Mouse (Mus musculus): Measurements from ENCODE around the gene Spns1. TPM values are rescaled to one million over a fixed set of nuclear protein-coding genes. Genes with fewer than 3 reads are reported as not detected.

Gene Spns1
- polyA plus RNA-seq, 1 experiment, result 52.3 TPM

- Histone ChIP-seq H3K9me3 (replicated peaks; ENCODE audit: control insufficient read depth, insufficient read depth, low read length, poor library complexity, severe bottlenecking) (no peaks in the 10 kb centered on the region), H3K9ac (ENCODE audit: low read depth, poor library complexity, severe bottlenecking) (no peak overlapping the region), H3K36me3 (ENCODE audit: control insufficient read depth, insufficient read depth, low read length, poor library complexity, severe bottlenecking) (peaks cover 40% of the 10 kb centered on the region), H3K4me3 (ENCODE audit: low read depth, low read length) (no peak overlapping the region), H3K27me3 (ENCODE audit: control insufficient read depth, insufficient read depth, low read length, poor library complexity, severe bottlenecking) (no peaks in the 10 kb centered on the region), H3K4me1 (ENCODE audit: control insufficient read depth, insufficient read depth, low read length) (no peaks in the 10 kb centered on the region), H3K27ac (ENCODE audit: insufficient read depth, low read length) (no peak overlapping the region)
- TF ChIP-seq POLR2A (IDR thresholded peaks at IDR 0.05; ENCODE audit: insufficient read depth, low read length) (no peak), CTCF (IDR thresholded peaks at IDR 0.05; ENCODE audit: low read depth, low read length) (no peak)
These were observed 6.3 kb upstream of the Spns1 start for GRCm38 (mm10) chr7:126383565-126383964.

DNA sequence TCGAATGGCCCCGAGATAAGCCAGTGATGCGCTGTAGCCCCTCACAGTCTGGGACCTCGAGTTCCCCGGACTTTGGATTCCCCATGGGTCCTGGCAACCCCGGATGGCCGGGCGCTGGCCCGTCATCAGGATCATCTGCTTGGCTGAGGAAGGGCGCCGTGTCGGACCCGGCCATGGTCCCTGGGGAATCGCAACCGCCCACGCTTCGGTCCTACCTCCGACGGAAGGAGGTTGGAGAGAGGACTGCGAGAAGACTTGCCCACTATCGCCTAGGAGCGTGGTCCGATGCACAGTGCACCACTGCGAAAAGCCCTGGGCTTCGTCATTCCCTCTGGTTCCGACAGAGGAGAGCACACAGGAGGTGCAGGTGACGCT lies 360 bp downstream of the Spns1 start:
- Histone ChIP-seq H3K9ac (ENCODE audit: low read depth, poor library complexity, severe bottlenecking) (peak overlapping the region; percentile 62), H3K36me3 (ENCODE audit: control insufficient read depth, insufficient read depth, low read length, poor library complexity, severe bottlenecking) (peaks cover 4% of the 10 kb centered on the region), H3K27ac (ENCODE audit: insufficient read depth, low read length) (no peak overlapping the region), H3K27me3 (ENCODE audit: control insufficient read depth, insufficient read depth, low read length, poor library complexity, severe bottlenecking) (no peaks in the 10 kb centered on the region), H3K4me1 (ENCODE audit: control insufficient read depth, insufficient read depth, low read length) (no peaks in the 10 kb centered on the region), H3K9me3 (replicated peaks; ENCODE audit: control insufficient read depth, insufficient read depth, low read length, poor library complexity, severe bottlenecking) (no peaks in the 10 kb centered on the region), H3K4me3 (ENCODE audit: low read depth, low read length) (peak overlapping the region; percentile 94)
- TF ChIP-seq POLR2A (IDR thresholded peaks at IDR 0.05; ENCODE audit: insufficient read depth, low read length) (no peak), CTCF (IDR thresholded peaks at IDR 0.05; ENCODE audit: low read depth, low read length) (no peak), EP300 (IDR thresholded peaks at IDR 0.05; ENCODE audit: insufficient read depth, low read depth, low read length) (no peak)

DNA sequence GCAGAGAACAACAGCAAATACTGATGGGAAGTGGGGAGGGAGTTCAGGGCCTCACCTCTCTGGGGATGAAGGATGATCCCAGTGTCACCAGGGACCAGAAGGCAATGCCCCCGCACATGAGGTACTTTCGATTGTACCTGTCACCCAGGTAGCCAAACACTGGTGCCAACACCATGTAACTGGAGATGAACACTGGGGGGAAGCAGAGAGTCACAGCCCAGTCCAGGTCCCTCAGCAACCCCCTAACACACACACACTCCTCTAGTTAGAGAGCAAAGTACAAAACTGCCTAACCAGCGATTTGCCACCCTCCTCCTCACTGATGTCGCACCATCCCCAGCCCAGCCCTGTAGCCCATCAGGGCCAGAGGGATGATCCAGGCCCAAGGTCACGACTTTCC lies 2.2 kb downstream of the Spns1 start:
- Histone ChIP-seq H3K4me1 (ENCODE audit: control insufficient read depth, insufficient read depth, low read length) (no peaks in the 10 kb centered on the region), H3K9me3 (replicated peaks; ENCODE audit: control insufficient read depth, insufficient read depth, low read length, poor library complexity, severe bottlenecking) (no peaks in the 10 kb centered on the region), H3K27ac (ENCODE audit: insufficient read depth, low read length) (no peak overlapping the region), H3K36me3 (ENCODE audit: control insufficient read depth, insufficient read depth, low read length, poor library complexity, severe bottlenecking) (peaks cover 8% of the 10 kb centered on the region), H3K4me3 (ENCODE audit: low read depth, low read length) (no peak overlapping the region), H3K9ac (ENCODE audit: low read depth, poor library complexity, severe bottlenecking) (no peak overlapping the region), H3K27me3 (ENCODE audit: control insufficient read depth, insufficient read depth, low read length, poor library complexity, severe bottlenecking) (no peaks in the 10 kb centered on the region)
- TF ChIP-seq POLR2A (IDR thresholded peaks at IDR 0.05; ENCODE audit: insufficient read depth, low read length) (no peak), EP300 (IDR thresholded peaks at IDR 0.05; ENCODE audit: insufficient read depth, low read depth, low read length) (no peak), CTCF (IDR thresholded peaks at IDR 0.05; ENCODE audit: low read depth, low read length) (peak; percentile 41)

DNA sequence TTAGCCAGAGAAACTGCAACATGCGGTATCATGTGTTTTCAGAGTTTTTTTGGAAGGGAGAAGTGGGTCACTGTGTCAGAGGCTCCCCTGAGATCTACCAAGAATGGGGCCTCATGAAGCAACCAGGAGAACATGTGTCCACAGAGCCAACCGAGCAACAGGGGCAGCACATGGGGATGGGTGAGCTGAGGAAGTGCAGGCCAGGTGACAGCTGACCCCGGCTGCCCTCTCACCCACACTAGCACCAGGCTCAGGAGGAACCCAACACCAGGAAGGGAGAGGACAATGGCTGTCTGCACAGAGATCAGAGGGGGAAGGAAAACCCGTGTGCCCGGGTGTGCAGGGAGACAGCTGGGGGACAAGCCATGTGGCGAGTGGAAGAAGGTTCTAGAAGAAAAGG lies 2.7 kb downstream of the Spns1 start:
- no peak overlapping the region for H3K9ac ChIP-seq (ENCODE audit: low read depth, poor library complexity, severe bottlenecking)
- TF ChIP-seq EP300 (IDR thresholded peaks at IDR 0.05; ENCODE audit: insufficient read depth, low read depth, low read length), result no peak
- TF ChIP-seq POLR2A (IDR thresholded peaks at IDR 0.05; ENCODE audit: insufficient read depth, low read length), result no peak
- no peak for TF ChIP-seq CTCF (IDR thresholded peaks at IDR 0.05; ENCODE audit: low read depth, low read length)
- H3K27me3 ChIP-seq (ENCODE audit: control insufficient read depth, insufficient read depth, low read length, poor library complexity, severe bottlenecking), result no peaks in the 10 kb centered on the region
- no peak overlapping the region for H3K4me3 ChIP-seq (ENCODE audit: low read depth, low read length)
- H3K27ac ChIP-seq (ENCODE audit: insufficient read depth, low read length), result no peak overlapping the region
- H3K36me3 ChIP-seq (ENCODE audit: control insufficient read depth, insufficient read depth, low read length, poor library complexity, severe bottlenecking), result peaks cover 11% of the 10 kb centered on the region
- H3K4me1 ChIP-seq (ENCODE audit: control insufficient read depth, insufficient read depth, low read length), result no peaks in the 10 kb centered on the region
- no peaks in the 10 kb centered on the region for H3K9me3 ChIP-seq (replicated peaks; ENCODE audit: control insufficient read depth, insufficient read depth, low read length, poor library complexity, severe bottlenecking)

GRCm38 (mm10) chr7:126373007-126373406 lies 4.2 kb downstream of the Spns1 start:
- no peaks in the 10 kb centered on the region for H3K4me1 ChIP-seq (ENCODE audit: control insufficient read depth, insufficient read depth, low read length)
- no peak overlapping the region for H3K27ac ChIP-seq (ENCODE audit: insufficient read depth, low read length)
- H3K9me3 ChIP-seq (replicated peaks; ENCODE audit: control insufficient read depth, insufficient read depth, low read length, poor library complexity, severe bottlenecking), result no peaks in the 10 kb centered on the region
- peaks cover 11% of the 10 kb centered on the region for H3K36me3 ChIP-seq (ENCODE audit: control insufficient read depth, insufficient read depth, low read length, poor library complexity, severe bottlenecking)
- H3K9ac ChIP-seq (ENCODE audit: low read depth, poor library complexity, severe bottlenecking), result no peak overlapping the region
- TF ChIP-seq CTCF (IDR thresholded peaks at IDR 0.05; ENCODE audit: low read depth, low read length), result no peak
- TF ChIP-seq POLR2A (IDR thresholded peaks at IDR 0.05; ENCODE audit: insufficient read depth, low read length), result no peak
- no peak for TF ChIP-seq EP300 (IDR thresholded peaks at IDR 0.05; ENCODE audit: insufficient read depth, low read depth, low read length)
- H3K4me3 ChIP-seq (ENCODE audit: low read depth, low read length), result no peak overlapping the region
- no peaks in the 10 kb centered on the region for H3K27me3 ChIP-seq (ENCODE audit: control insufficient read depth, insufficient read depth, low read length, poor library complexity, severe bottlenecking)

DNA sequence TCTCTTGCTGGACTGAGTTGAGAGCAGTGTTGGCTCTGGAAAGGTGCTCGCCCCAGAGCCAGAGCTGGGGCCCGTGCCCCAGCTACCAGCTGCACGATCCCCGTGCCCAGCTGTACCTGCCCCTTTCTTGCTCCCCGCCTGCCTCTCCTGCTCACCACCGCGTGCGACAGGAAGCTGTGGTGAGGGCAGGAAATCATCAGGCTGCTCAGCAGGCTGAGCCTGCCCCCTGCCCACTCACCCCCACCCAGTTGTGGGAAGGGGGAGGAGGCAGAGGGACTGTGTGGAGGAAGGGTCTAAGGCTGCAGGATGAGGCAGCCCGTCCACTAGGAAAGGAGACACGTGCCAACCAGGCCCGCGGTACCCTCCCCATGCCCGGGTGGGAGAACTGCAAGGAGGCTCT lies 7.9 kb downstream of the Spns1 start, which contains the start of gene Lat:
Gene Lat, minus strand, starts transcription at position 178 of the 400 bp plus-strand sequence.
- no peaks in the 10 kb centered on the region for H3K9me3 ChIP-seq (replicated peaks; ENCODE audit: control insufficient read depth, insufficient read depth, low read length, poor library complexity, severe bottlenecking)
- H3K36me3 ChIP-seq (ENCODE audit: control insufficient read depth, insufficient read depth, low read length, poor library complexity, severe bottlenecking), result peaks cover 11% of the 10 kb centered on the region
- peak within 1 kb of the TSS; percentile 68 for H3K4me3 ChIP-seq (ENCODE audit: low read depth, low read length)
- no peaks in the 10 kb centered on the region for H3K4me1 ChIP-seq (ENCODE audit: control insufficient read depth, insufficient read depth, low read length)
- no peaks in the 10 kb centered on the region for H3K27me3 ChIP-seq (ENCODE audit: control insufficient read depth, insufficient read depth, low read length, poor library complexity, severe bottlenecking)
- H3K27ac ChIP-seq (ENCODE audit: insufficient read depth, low read length), result no peak within 1 kb of the TSS
- TF ChIP-seq EP300 (IDR thresholded peaks at IDR 0.05; ENCODE audit: insufficient read depth, low read depth, low read length) (no peak), POLR2A (IDR thresholded peaks at IDR 0.05; ENCODE audit: insufficient read depth, low read length) (no peak), CTCF (IDR thresholded peaks at IDR 0.05; ENCODE audit: low read depth, low read length) (no peak)
- H3K9ac ChIP-seq (ENCODE audit: low read depth, poor library complexity, severe bottlenecking), result peak within 1 kb of the TSS; percentile 68
